Mouse (Mus musculus) granulocyte monocyte progenitor cell, adult 5-6 weeks (primary cell): ENCODE data around the gene Wdr54. TPM values are rescaled to one million over a fixed set of nuclear protein-coding genes. Genes with fewer than 3 reads are reported as not detected.

Source experiments
- ATAC-seq: replicated peaks from 2 replicates; pipeline ENCODE4 v1.8.0; 2016; ENCODE audit warnings: mild to moderate bottlenecking, moderate TSS enrichment, inconsistent platforms; ENCODE audit not compliant: poor library complexity, severe bottlenecking
- total RNA-seq, 2 experiments: library from RNA; stranded (forward) in 1 of 2; stranded (reverse) in 1 of 2; fragments of 200-712, 200-1000 nt in 1 of 2; fragments of >200 nt in 1 of 2; fragmentation: Nextera tagmentation in 1 of 2; gene quantifications; 2 replicates each; pipeline ENCODE4 v1.2.3; 2014 to 2017

Gene Wdr54
- total RNA-seq, 2 experiments from 2014 or later, result not detected

GRCm38 (mm10) chr6:83111510-83112136 lies 44.6 kb downstream of the Wdr54 start:
- ATAC-seq, result no peak

GRCm38 (mm10) chr6:83108762-83109668 lies 47.2 kb downstream of the Wdr54 start, which contains the start of gene Mrpl53:
Mrpl53 (plus strand) TSS chr6:83109040.
- peak; percentile 81 for ATAC-seq

GRCm38 (mm10) chr6:83107566-83108400 lies 48.4 kb downstream of the Wdr54 start:
- peak; percentile 82 for ATAC-seq

GRCm38 (mm10) chr6:83104158-83104557 lies 52.0 kb downstream of the Wdr54 start:
- no peak for ATAC-seq

GRCm38 (mm10) chr6:83103130-83103650 lies 53.0 kb downstream of the Wdr54 start:
- no peak for ATAC-seq

GRCm38 (mm10) chr6:83101688-83102556 lies 54.3 kb downstream of the Wdr54 start:
- peak; percentile 74 for ATAC-seq

GRCm38 (mm10) chr6:83101316-83101687 lies 54.9 kb downstream of the Wdr54 start, which contains the start of the genes Ccdc142 and Gm42688:
Ccdc142 (plus strand) TSS chr6:83101601.
Gm42688 (plus strand) TSS chr6:83101617.
- peak; percentile 82 for ATAC-seq

Other genes starting within 250 kb of the Wdr54 start
- not detected in 2 replicates for gene Sema4f, start 216.6 kb downstream of the Wdr54 start, total RNA-seq (2014; fragmentation: Nextera tagmentation)
- not detected in 2 replicates for gene Sema4f, start 216.6 kb downstream of the Wdr54 start, total RNA-seq (2017)
- gene M1ap, start 209.5 kb downstream of the Wdr54 start, total RNA-seq (2014; fragmentation: Nextera tagmentation), result 2.2 TPM in 1 of 2 replicates, not detected in the other
- gene M1ap, start 209.5 kb downstream of the Wdr54 start, total RNA-seq (2017), result 2.7 and 6.3 TPM in 2 replicates
- 18.7 and 25.8 TPM in 2 replicates for gene Dok1, start 122.9 kb downstream of the Wdr54 start, total RNA-seq (2014; fragmentation: Nextera tagmentation)
- 9.0 and 16.1 TPM in 2 replicates for gene Dok1, start 122.9 kb downstream of the Wdr54 start, total RNA-seq (2017)
- gene Loxl3, start 122.2 kb downstream of the Wdr54 start, total RNA-seq (2014; fragmentation: Nextera tagmentation), result 9.0 TPM in 1 of 2 replicates, not detected in the other
- gene Loxl3, start 122.2 kb downstream of the Wdr54 start, total RNA-seq (2017), result 0.46 and 2.2 TPM in 2 replicates
- 235 and 242 TPM in 2 replicates for gene Aup1, start 101.9 kb downstream of the Wdr54 start, total RNA-seq (2014; fragmentation: Nextera tagmentation)
- 120 and 136 TPM in 2 replicates for gene Aup1, start 101.9 kb downstream of the Wdr54 start, total RNA-seq (2017)
- 96.9 and 114 TPM in 2 replicates for gene Htra2, start 101.1 kb downstream of the Wdr54 start, total RNA-seq (2014; fragmentation: Nextera tagmentation)
- gene Htra2, start 101.1 kb downstream of the Wdr54 start, total RNA-seq (2017), result 66.2 and 81.3 TPM in 2 replicates
- 0.81 and 2.4 TPM in 2 replicates for gene Dqx1, start 98.6 kb downstream of the Wdr54 start, total RNA-seq (2014; fragmentation: Nextera tagmentation)
- 1.1 and 1.6 TPM in 2 replicates for gene Dqx1, start 98.6 kb downstream of the Wdr54 start, total RNA-seq (2017)
- not detected in 2 replicates for gene Tlx2, start 86.1 kb downstream of the Wdr54 start, total RNA-seq (2014; fragmentation: Nextera tagmentation)
- gene Tlx2, start 86.1 kb downstream of the Wdr54 start, total RNA-seq (2017), result not detected in 2 replicates
- 20.3 and 24.6 TPM in 2 replicates for gene Pcgf1, start 78.5 kb downstream of the Wdr54 start, total RNA-seq (2014; fragmentation: Nextera tagmentation)
- gene Pcgf1, start 78.5 kb downstream of the Wdr54 start, total RNA-seq (2017), result 10.9 and 11.5 TPM in 2 replicates
- gene Lbx2, start 70.0 kb downstream of the Wdr54 start, total RNA-seq (2014; fragmentation: Nextera tagmentation), result not detected in 2 replicates
- 1.3 TPM in 1 of 2 replicates, not detected in the other for gene Lbx2, start 70.0 kb downstream of the Wdr54 start, total RNA-seq (2017)
- gene Ccdc142, start 54.8 kb downstream of the Wdr54 start, total RNA-seq (2014; fragmentation: Nextera tagmentation), result 2.8 and 8.2 TPM in 2 replicates
- gene Ccdc142, start 54.8 kb downstream of the Wdr54 start, total RNA-seq (2017), result 2.5 and 5.7 TPM in 2 replicates
- 2.0 and 6.3 TPM in 2 replicates for gene Gm42688, start 54.8 kb downstream of the Wdr54 start, total RNA-seq (2014; fragmentation: Nextera tagmentation)
- gene Gm42688, start 54.8 kb downstream of the Wdr54 start, total RNA-seq (2017), result 2.6 TPM in 2 replicates
- gene Mrpl53, start 47.4 kb downstream of the Wdr54 start, total RNA-seq (2014; fragmentation: Nextera tagmentation), result 48.6 and 78.4 TPM in 2 replicates
- 14.6 and 29.1 TPM in 2 replicates for gene Mrpl53, start 47.4 kb downstream of the Wdr54 start, total RNA-seq (2017)
- gene Mogs, start 40.9 kb downstream of the Wdr54 start, total RNA-seq (2014; fragmentation: Nextera tagmentation), result 90.1 and 93.4 TPM in 2 replicates
- gene Mogs, start 40.9 kb downstream of the Wdr54 start, total RNA-seq (2017), result 137 and 158 TPM in 2 replicates
- 31.4 and 38.9 TPM in 2 replicates for gene Wbp1, start 34.8 kb downstream of the Wdr54 start, total RNA-seq (2014; fragmentation: Nextera tagmentation)
- 77.6 and 91.3 TPM in 2 replicates for gene Wbp1, start 34.8 kb downstream of the Wdr54 start, total RNA-seq (2017)
- gene Ino80b, start 31.0 kb downstream of the Wdr54 start, total RNA-seq (2014; fragmentation: Nextera tagmentation), result 17.2 and 22.8 TPM in 2 replicates
- gene Ino80b, start 31.0 kb downstream of the Wdr54 start, total RNA-seq (2017), result 32.9 and 47.6 TPM in 2 replicates
- gene Rtkn, start 20.9 kb downstream of the Wdr54 start, total RNA-seq (2014; fragmentation: Nextera tagmentation), result 5.1 and 8.7 TPM in 2 replicates
- gene Rtkn, start 20.9 kb downstream of the Wdr54 start, total RNA-seq (2017), result 2.1 and 5.0 TPM in 2 replicates
- 0.51 TPM in 1 of 2 replicates, not detected in the other for gene 1700003E16Rik, start within 50 bp of the Wdr54 start, total RNA-seq (2014; fragmentation: Nextera tagmentation)
- gene 1700003E16Rik, start within 50 bp of the Wdr54 start, total RNA-seq (2017), result not detected in 2 replicates
- 27.3 and 71.9 TPM in 2 replicates for gene Dctn1, start 9.5 kb upstream of the Wdr54 start, total RNA-seq (2014; fragmentation: Nextera tagmentation)
- gene Dctn1, start 9.5 kb upstream of the Wdr54 start, total RNA-seq (2017), result 69.4 and 69.5 TPM in 2 replicates
- not detected in 2 replicates for gene Slc4a5, start 63.4 kb upstream of the Wdr54 start, total RNA-seq (2014; fragmentation: Nextera tagmentation)
- gene Slc4a5, start 63.4 kb upstream of the Wdr54 start, total RNA-seq (2017), result 0.13 TPM in 1 of 2 replicates, not detected in the other
- gene Mthfd2, start 169.5 kb upstream of the Wdr54 start, total RNA-seq (2014; fragmentation: Nextera tagmentation), result 20.8 and 48.1 TPM in 2 replicates
- 31.7 and 35.6 TPM in 2 replicates for gene Mthfd2, start 169.5 kb upstream of the Wdr54 start, total RNA-seq (2017)
- 75.2 and 76.6 TPM in 2 replicates for gene Mob1a, start 169.6 kb upstream of the Wdr54 start, total RNA-seq (2014; fragmentation: Nextera tagmentation)
- gene Mob1a, start 169.6 kb upstream of the Wdr54 start, total RNA-seq (2017), result 134 and 144 TPM in 2 replicates
- gene Bola3, start 192.8 kb upstream of the Wdr54 start, total RNA-seq (2014; fragmentation: Nextera tagmentation), result 76.1 and 91.2 TPM in 2 replicates
- gene Bola3, start 192.8 kb upstream of the Wdr54 start, total RNA-seq (2017), result 53.4 and 67.8 TPM in 2 replicates